Mouse (Mus musculus): ENCODE results near the gene Olfr558. TPM values are rescaled to one million over a fixed set of nuclear protein-coding genes. Genes with fewer than 3 reads are reported as not detected.

Gene Olfr558
- total RNA-seq, 2 experiments from 2014 or later = 1.4 to 1.5 TPM

DNA sequence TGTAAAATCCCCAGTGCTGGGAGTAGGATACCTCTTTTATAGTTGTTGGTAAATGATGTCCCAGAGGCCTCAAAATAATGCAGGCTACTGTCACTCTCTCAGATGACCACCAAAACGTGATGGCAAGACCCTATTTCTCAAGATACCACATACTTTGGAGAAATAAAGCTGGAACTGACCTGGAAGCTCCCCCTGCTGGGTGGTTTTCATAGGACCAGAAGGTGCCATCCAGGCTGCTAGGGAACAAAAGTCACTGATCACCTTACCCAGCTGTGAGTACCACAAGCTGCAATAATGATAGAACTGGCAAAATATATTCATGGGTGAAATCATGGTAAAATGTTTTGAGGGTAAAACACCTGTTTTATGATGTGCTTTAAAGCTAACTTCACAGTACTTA is 50.1 kb downstream of the Olfr558 start:
- TF ChIP-seq CTCF (IDR thresholded peaks at IDR 0.05) = peak; percentile 35
- intact Hi-C loops (cut with DNase I) = no loop called here
- no peak for DNase-seq
- Histone ChIP-seq H3K27ac (no peak overlapping the region), H3K4me3 (no peak overlapping the region)

DNA sequence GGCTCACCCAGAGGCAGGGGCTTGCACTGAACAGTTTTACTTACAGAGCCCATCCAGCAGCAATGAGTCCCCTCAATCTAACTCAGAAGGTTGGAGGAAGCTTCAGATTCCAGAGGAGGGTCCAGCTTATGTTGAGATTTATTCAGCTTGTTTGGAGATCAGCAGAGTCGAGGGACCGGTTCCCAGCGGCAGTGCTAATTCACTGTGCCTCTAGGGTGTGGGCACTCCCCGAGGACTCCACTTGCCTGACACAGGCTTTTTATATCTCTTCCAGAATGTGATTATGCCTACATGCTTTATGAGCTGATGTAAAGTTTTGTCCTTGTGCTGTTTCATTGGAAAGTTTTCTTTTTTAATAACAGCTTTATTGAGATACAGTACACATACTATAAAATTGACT is 57.3 kb downstream of the Olfr558 start, which contains the start of the genes Olfr560 and Olfr78:
Gene Olfr560 (minus strand): TSS at position 101 of the 400 bp plus-strand sequence.
Gene Olfr78 (minus strand): TSS at position 206 of the 400 bp plus-strand sequence.
- no peak within 1 kb of the TSS for H3K27ac ChIP-seq
- no peak for DNase-seq
- intact Hi-C loops (cut with DNase I) = no loop called here
- 0 out of 2 replicates have a peak within 1 kb of the TSS, but pooled peaks have one; percentile 2 for H3K4me3 ChIP-seq
- TF ChIP-seq CTCF (IDR thresholded peaks at IDR 0.05) = no peak

Other genes with a start within 250 kb of the Olfr558 start
- gene Olfr543, start 220.5 kb upstream of the Olfr558 start, total RNA-seq (2021) = not detected
- not detected for gene Olfr544, start 213.9 kb upstream of the Olfr558 start, total RNA-seq (2021)
- gene Olfr545, start 202.6 kb upstream of the Olfr558 start, total RNA-seq (2021) = not detected
- not detected for gene Olfr547, start 167.5 kb upstream of the Olfr558 start, total RNA-seq (2021)
- gene Olfr548-ps1, start 161.3 kb upstream of the Olfr558 start, total RNA-seq (2021) = not detected
- not detected for gene Olfr549, start 152.3 kb upstream of the Olfr558 start, total RNA-seq (2021)
- gene Trim21, start 136.7 kb upstream of the Olfr558 start, total RNA-seq (2021) = 1 to 10 TPM; 2.4 to 3.4 TPM
- under 1 TPM in 1 of 2 experiments, not detected in 1; 0.17 TPM for gene Olfr550, start 130.8 kb upstream of the Olfr558 start, total RNA-seq (2021)
- not detected for gene Olfr551, start 110.3 kb upstream of the Olfr558 start, total RNA-seq (2021)
- under 1 TPM; 0.06 to 0.20 TPM for gene Olfr552, start 104.4 kb upstream of the Olfr558 start, total RNA-seq (2021)
- not detected for gene Olfr553, start 84.0 kb upstream of the Olfr558 start, total RNA-seq (2021)
- gene Olfr554, start 63.8 kb upstream of the Olfr558 start, total RNA-seq (2021) = not detected
- not detected for gene Olfr555, start 43.4 kb upstream of the Olfr558 start, total RNA-seq (2021)
- gene Olfr556, start 37.3 kb upstream of the Olfr558 start, total RNA-seq (2021) = not detected
- gene Trim68, start 14.9 kb upstream of the Olfr558 start, total RNA-seq (2021) = 1 to 10 TPM; 4.0 to 4.8 TPM
- gene Olfr557, start 6.3 kb upstream of the Olfr558 start, total RNA-seq (2021) = not detected
- gene Olfr33, start 16.9 kb downstream of the Olfr558 start, total RNA-seq (2021) = not detected
- gene Olfr559, start 25.3 kb downstream of the Olfr558 start, total RNA-seq (2021) = not detected
- gene Olfr560, start 57.2 kb downstream of the Olfr558 start, total RNA-seq (2021) = not detected
- under 1 TPM; 0.33 to 0.61 TPM for gene Olfr78, start 57.3 kb downstream of the Olfr558 start, total RNA-seq (2021)
- gene Olfr561, start 69.0 kb downstream of the Olfr558 start, total RNA-seq (2021) = not detected
- not detected for gene Olfr564, start 101.3 kb downstream of the Olfr558 start, total RNA-seq (2021)
- not detected for gene Olfr566, start 156.6 kb downstream of the Olfr558 start, total RNA-seq (2021)
- gene Olfr568, start 174.9 kb downstream of the Olfr558 start, total RNA-seq (2021) = not detected
- gene Olfr569, start 188.7 kb downstream of the Olfr558 start, total RNA-seq (2021) = not detected
- not detected for gene Olfr570, start 192.4 kb downstream of the Olfr558 start, total RNA-seq (2021)
- gene Olfr571, start 215.3 kb downstream of the Olfr558 start, total RNA-seq (2021) = not detected
- gene Olfr572, start 222.2 kb downstream of the Olfr558 start, total RNA-seq (2021) = not detected
- not detected for gene Olfr573-ps1, start 240.4 kb downstream of the Olfr558 start, total RNA-seq (2021)
- not detected for gene Olfr574, start 246.3 kb downstream of the Olfr558 start, total RNA-seq (2021)